Mouse (Mus musculus) small intestine, adult 2 months (tissue): ENCODE measurements around the gene Nup62.

ENCODE experiments used
- CTCF ChIP-seq: fragments of 200-500 bp; IDR thresholded peaks from 2 replicates; pipeline ENCODE4 v1.5.1; 2012; ENCODE audit warnings: low read depth, mild to moderate bottlenecking, control low read depth, inconsistent platforms, low read length, moderate library complexity, mixed read lengths; ENCODE audit not compliant: insufficient replicate concordance, insufficient read length; ENCODE audit errors: extremely low read depth
- POLR2A ChIP-seq: fragments of 200-500 bp; IDR thresholded peaks from 2 replicates; pipeline ENCODE4 v1.6.1; 2012; ENCODE audit warnings: low read depth, mild to moderate bottlenecking, control low read depth, inconsistent platforms, low read length, moderate library complexity

GRCm38 (mm10) chr7:44868465-44868864 is 52.6 kb downstream of the Nup62 start:
- no peak for TF ChIP-seq CTCF
- TF ChIP-seq POLR2A: no peak
